Mouse (Mus musculus): Measurements from ENCODE around the gene M1ap. TPM values are rescaled to one million over a fixed set of nuclear protein-coding genes. Genes with fewer than 3 reads are reported as not detected.

Gene M1ap
- polyA plus RNA-seq, 1 experiment from 2014 or later: 0.19 TPM

- H3K4me3 ChIP-seq: peak within 1 kb of the TSS; percentile 99
- H3K36me3 ChIP-seq: peaks cover 52% of the 10 kb centered on the region
- no peaks in the 10 kb centered on the region for H3K9me3 ChIP-seq (replicated peaks)
- peaks cover 29% of the 10 kb centered on the region for H3K4me1 ChIP-seq
- peaks cover 17% of the 10 kb centered on the region for H3K27me3 ChIP-seq (ENCODE audit: low read depth, poor library complexity, severe bottlenecking)
- H3K27ac ChIP-seq: peak within 1 kb of the TSS; percentile 93
- DNase-seq (ENCODE audit: low spot score): no peak
- under 1% methylated on average over 50 of the region's 50 CpGs for WGBS
These were observed 108.2 kb downstream of the M1ap start, which contains the start of gene Htra2 for GRCm38 (mm10) chr6:83054871-83055431. Gene Htra2, minus strand, starts transcription at chr6:83055273.

- Histone ChIP-seq H3K4me1 (peaks cover 36% of the 10 kb centered on the region), H3K36me3 (peaks cover 29% of the 10 kb centered on the region), H3K27me3 (ENCODE audit: low read depth, poor library complexity, severe bottlenecking) (peaks cover 46% of the 10 kb centered on the region), H3K9me3 (replicated peaks) (no peaks in the 10 kb centered on the region), H3K4me3 (no peak within 1 kb of the TSS), H3K27ac (no peak within 1 kb of the TSS)
- no peak for DNase-seq (ENCODE audit: low spot score)
- 50% methylated on average over 3 of the region's 3 CpGs for WGBS
These were observed 111.1 kb downstream of the M1ap start, which contains the start of gene Dqx1 for GRCm38 (mm10) chr6:83057790-83058189. Gene Dqx1, plus strand, starts transcription at chr6:83057844.

- peaks cover 55% of the 10 kb centered on the region for H3K27me3 ChIP-seq (ENCODE audit: low read depth, poor library complexity, severe bottlenecking)
- H3K4me3 ChIP-seq: no peak overlapping the region
- no peak overlapping the region for H3K27ac ChIP-seq
- no peaks in the 10 kb centered on the region for H3K9me3 ChIP-seq (replicated peaks)
- no peak for DNase-seq (ENCODE audit: low spot score)
- peaks cover 29% of the 10 kb centered on the region for H3K36me3 ChIP-seq
- peaks cover 27% of the 10 kb centered on the region for H3K4me1 ChIP-seq
- 84% methylated on average over 2 of the region's 2 CpGs for WGBS
These were observed 112.0 kb downstream of the M1ap start for GRCm38 (mm10) chr6:83058725-83059124.

- no peaks in the 10 kb centered on the region for H3K36me3 ChIP-seq
- H3K4me3 ChIP-seq: no peak overlapping the region
- no peak overlapping the region for H3K27ac ChIP-seq
- WGBS: 46% methylated on average over 8 of the region's 8 CpGs
- H3K4me1 ChIP-seq: peaks cover 29% of the 10 kb centered on the region
- no peak for DNase-seq (ENCODE audit: low spot score)
- H3K9me3 ChIP-seq (replicated peaks): no peaks in the 10 kb centered on the region
- H3K27me3 ChIP-seq (ENCODE audit: low read depth, poor library complexity, severe bottlenecking): peaks cover 100% of the 10 kb centered on the region
These were observed 119.3 kb downstream of the M1ap start for GRCm38 (mm10) chr6:83065995-83066394.

GRCm38 (mm10) chr6:83066441-83066840 lies 119.7 kb downstream of the M1ap start:
- no peak for DNase-seq (ENCODE audit: low spot score)
- H3K36me3 ChIP-seq: no peaks in the 10 kb centered on the region
- H3K27me3 ChIP-seq (ENCODE audit: low read depth, poor library complexity, severe bottlenecking): peaks cover 100% of the 10 kb centered on the region
- H3K9me3 ChIP-seq (replicated peaks): no peaks in the 10 kb centered on the region
- WGBS: 23% methylated on average over 6 of the region's 6 CpGs
- no peak overlapping the region for H3K4me3 ChIP-seq
- peaks cover 33% of the 10 kb centered on the region for H3K4me1 ChIP-seq
- H3K27ac ChIP-seq: no peak overlapping the region

GRCm38 (mm10) chr6:83068221-83068620 lies 121.5 kb downstream of the M1ap start:
- WGBS: 4% methylated on average over 8 of the region's 8 CpGs
- H3K4me1 ChIP-seq: peaks cover 35% of the 10 kb centered on the region
- H3K27ac ChIP-seq: no peak overlapping the region
- H3K9me3 ChIP-seq (replicated peaks): no peaks in the 10 kb centered on the region
- DNase-seq (ENCODE audit: low spot score): no peak
- H3K36me3 ChIP-seq: no peaks in the 10 kb centered on the region
- H3K27me3 ChIP-seq (ENCODE audit: low read depth, poor library complexity, severe bottlenecking): peaks cover 100% of the 10 kb centered on the region
- H3K4me3 ChIP-seq: peak overlapping the region; percentile 44; the same call in 1 of the 2 replicates

GRCm38 (mm10) chr6:83068706-83069487 lies 122.2 kb downstream of the M1ap start:
- peaks cover 35% of the 10 kb centered on the region for H3K4me1 ChIP-seq
- WGBS: 1% methylated on average over 81 of the region's 81 CpGs
- no peak overlapping the region for H3K27ac ChIP-seq
- H3K27me3 ChIP-seq (ENCODE audit: low read depth, poor library complexity, severe bottlenecking): peaks cover 100% of the 10 kb centered on the region
- no peaks in the 10 kb centered on the region for H3K9me3 ChIP-seq (replicated peaks)
- H3K36me3 ChIP-seq: no peaks in the 10 kb centered on the region
- DNase-seq (ENCODE audit: low spot score): peak; percentile 69
- peak overlapping the region; percentile 44 for H3K4me3 ChIP-seq

GRCm38 (mm10) chr6:83069488-83070246 lies 123.0 kb downstream of the M1ap start:
- 1% methylated on average over 69 of the region's 69 CpGs for WGBS
- H3K27ac ChIP-seq: 0 out of 2 replicates have a peak overlapping the region, but pooled peaks have one; percentile 11

GRCm38 (mm10) chr6:83070247-83070310 lies 123.4 kb downstream of the M1ap start, which contains the start of gene Tlx2:
Gene Tlx2, minus strand, starts transcription at chr6:83070293.
- Histone ChIP-seq H3K4me3 (peak within 1 kb of the TSS; percentile 44), H3K27me3 (ENCODE audit: low read depth, poor library complexity, severe bottlenecking) (peaks cover 100% of the 10 kb centered on the region), H3K27ac (0 out of 2 replicates have a peak within 1 kb of the TSS, but pooled peaks have one; percentile 27), H3K9me3 (replicated peaks) (no peaks in the 10 kb centered on the region), H3K4me1 (peaks cover 35% of the 10 kb centered on the region), H3K36me3 (no peaks in the 10 kb centered on the region)
- DNase-seq (ENCODE audit: low spot score): no peak
- WGBS: under 1% methylated on average over 10 of the region's 10 CpGs

More at GRCm38 (mm10) chr6:83069488-83070246, 123.0 kb downstream of the M1ap start:
- Histone ChIP-seq H3K27me3 (ENCODE audit: low read depth, poor library complexity, severe bottlenecking) (peaks cover 100% of the 10 kb centered on the region), H3K4me1 (peaks cover 35% of the 10 kb centered on the region), H3K4me3 (peak overlapping the region; percentile 44), H3K9me3 (replicated peaks) (no peaks in the 10 kb centered on the region), H3K36me3 (no peaks in the 10 kb centered on the region)
- DNase-seq (ENCODE audit: low spot score): peak; percentile 68

GRCm38 (mm10) chr6:83070311-83071219 lies 123.9 kb downstream of the M1ap start:
- peak; percentile 79 for DNase-seq (ENCODE audit: low spot score)
- H3K9me3 ChIP-seq (replicated peaks): no peaks in the 10 kb centered on the region
- H3K4me1 ChIP-seq: peaks cover 35% of the 10 kb centered on the region
- H3K36me3 ChIP-seq: no peaks in the 10 kb centered on the region
- peak overlapping the region; percentile 44 for H3K4me3 ChIP-seq
- 0 out of 2 replicates have a peak overlapping the region, but pooled peaks have one; percentile 27 for H3K27ac ChIP-seq
- peaks cover 100% of the 10 kb centered on the region for H3K27me3 ChIP-seq (ENCODE audit: low read depth, poor library complexity, severe bottlenecking)
- under 1% methylated on average over 51 of the region's 58 CpGs for WGBS

GRCm38 (mm10) chr6:83071220-83071619 lies 124.5 kb downstream of the M1ap start:
- no peak for DNase-seq (ENCODE audit: low spot score)
- 0 out of 2 replicates have a peak overlapping the region, but pooled peaks have one; percentile 27 for H3K27ac ChIP-seq
- WGBS: 1% methylated on average over 24 of the region's 24 CpGs

GRCm38 (mm10) chr6:83074979-83075378 lies 128.3 kb downstream of the M1ap start:
- DNase-seq (ENCODE audit: low spot score): no peak
- Histone ChIP-seq H3K4me1 (peaks cover 42% of the 10 kb centered on the region), H3K9me3 (replicated peaks) (no peaks in the 10 kb centered on the region), H3K36me3 (peaks cover 6% of the 10 kb centered on the region), H3K4me3 (no peak overlapping the region), H3K27ac (no peak overlapping the region), H3K27me3 (ENCODE audit: low read depth, poor library complexity, severe bottlenecking) (peaks cover 71% of the 10 kb centered on the region)
- 30% methylated on average over 2 of the region's 2 CpGs for WGBS

More at GRCm38 (mm10) chr6:83071220-83071619, 124.5 kb downstream of the M1ap start:
- Histone ChIP-seq H3K9me3 (replicated peaks) (no peaks in the 10 kb centered on the region), H3K36me3 (no peaks in the 10 kb centered on the region), H3K4me1 (peaks cover 35% of the 10 kb centered on the region), H3K4me3 (peak overlapping the region; percentile 44), H3K27me3 (ENCODE audit: low read depth, poor library complexity, severe bottlenecking) (peaks cover 100% of the 10 kb centered on the region)
